Mouse (Mus musculus) bone marrow, adult 2 months (tissue): ENCODE results near the gene Loxl3. TPM values are rescaled to one million over a fixed set of nuclear protein-coding genes. Genes with fewer than 3 reads are reported as not detected.

ENCODE experiments used
- H3K27ac ChIP-seq: fragments of 200-500 bp; 2 replicates; pipeline ENCODE4 v1.5.1; 2012; ENCODE audit warnings: low read depth, mild to moderate bottlenecking, control low read depth, inconsistent platforms, low read length; ENCODE audit not compliant: control insufficient read depth, poor library complexity, insufficient read depth
- H3K4me1 ChIP-seq: fragments of 200-500 bp; 2 replicates; pipeline ENCODE4 v1.6.1; 2011; ENCODE audit warnings: low read length; ENCODE audit not compliant: control insufficient read depth, insufficient read depth
- H3K4me3 ChIP-seq: fragments of 200-500 bp; replicated peaks from 2 replicates; pipeline ENCODE3; 2011; ENCODE audit warnings: mild to moderate bottlenecking, low read depth, low read length, control low read depth; ENCODE audit not compliant: control insufficient read depth
- CTCF ChIP-seq: fragments of 200-500 bp; IDR thresholded peaks from 2 replicates; pipeline ENCODE4 v1.5.1; 2011; ENCODE audit warnings: low read length, control low read depth; ENCODE audit not compliant: control insufficient read depth, insufficient read depth
- POLR2A ChIP-seq: fragments of 200-500 bp; IDR thresholded peaks from 2 replicates; pipeline ENCODE4 v1.6.1; 2011; ENCODE audit warnings: low read depth, mild to moderate bottlenecking, control low read depth, low read length, borderline replicate concordance; ENCODE audit not compliant: control insufficient read depth
- WGBS: fragments of 180-500 bp; shearing (Covaris S2); methylation state at CpG from one replicate; pipeline ENCODE4 v1.1.7; 2018; 5-methylcytosine and 5-hydroxymethylcytosine counted together
- polyA plus RNA-seq: library from polyadenylated mRNA; stranded (reverse); fragments of >200 nt; gene quantifications from 2 replicates; pipeline ENCODE4 v1.2.4, GENCODE M21; 2011; ENCODE audit warnings: low replicate concordance; ENCODE audit not compliant: missing spikeins, insufficient read depth, insufficient read length

Loxl3 gene
- polyA plus RNA-seq, 1 experiment = 13.3 TPM

- WGBS = 20% methylated on average over 47 of the region's 47 CpGs
- no peak for TF ChIP-seq POLR2A
- TF ChIP-seq CTCF = no peak
- H3K4me3 ChIP-seq = peak overlapping the region; percentile 41
- H3K27ac ChIP-seq = no peak overlapping the region; the same call in 1 of the 2 replicates
- H3K4me1 ChIP-seq = no peaks in the 10 kb centered on the region
These were observed 53.4 kb downstream of the Loxl3 start for GRCm38 (mm10) chr6:83087205-83087925.

GRCm38 (mm10) chr6:83087926-83088260 is 53.9 kb downstream of the Loxl3 start:
- H3K4me3 ChIP-seq = no peak overlapping the region
- WGBS = 52% methylated on average over 9 of the region's 9 CpGs

GRCm38 (mm10) chr6:83092416-83093127 is 58.6 kb downstream of the Loxl3 start:
- no peak overlapping the region for H3K27ac ChIP-seq
- no peak for TF ChIP-seq POLR2A
- no peak for TF ChIP-seq CTCF
- H3K4me3 ChIP-seq = no peak overlapping the region
- WGBS = 10% methylated on average over 6 of the region's 6 CpGs
- peaks cover 1% of the 10 kb centered on the region; the same call in 1 of the 2 replicates for H3K4me1 ChIP-seq

More at GRCm38 (mm10) chr6:83087926-83088260, 53.9 kb downstream of the Loxl3 start:
- no peaks in the 10 kb centered on the region; the same call in 1 of the 2 replicates for H3K4me1 ChIP-seq
- no peak overlapping the region; the same call in 1 of the 2 replicates for H3K27ac ChIP-seq
- TF ChIP-seq CTCF (no peak), POLR2A (no peak)

GRCm38 (mm10) chr6:83095968-83096367 is 62.0 kb downstream of the Loxl3 start:
- no peak for TF ChIP-seq CTCF
- TF ChIP-seq POLR2A = no peak
- 51% methylated on average over 6 of the region's 6 CpGs for WGBS
- H3K4me1 ChIP-seq = peaks cover 1% of the 10 kb centered on the region; the same call in 1 of the 2 replicates
- no peak overlapping the region for H3K4me3 ChIP-seq
- no peak overlapping the region for H3K27ac ChIP-seq

GRCm38 (mm10) chr6:83098411-83098810 is 64.4 kb downstream of the Loxl3 start:
- WGBS = 80% methylated on average over 2 of the region's 2 CpGs

GRCm38 (mm10) chr6:83101316-83101687 is 67.3 kb downstream of the Loxl3 start, which contains the start of the genes Ccdc142 and Gm42688:
TSS of gene Ccdc142 (plus strand) at chr6:83101601.
TSS of gene Gm42688 (plus strand) at chr6:83101617.
- WGBS = under 1% methylated on average over 25 of the region's 25 CpGs
- Histone ChIP-seq H3K4me1 (no peaks in the 10 kb centered on the region; the same call in 1 of the 2 replicates), H3K27ac (peak within 1 kb of the TSS; percentile 79), H3K4me3 (peak within 1 kb of the TSS; percentile 87)
- TF ChIP-seq CTCF (peak; percentile 72), POLR2A (peak; percentile 52; the same call in 1 of the 2 replicates)

More at GRCm38 (mm10) chr6:83098411-83098810, 64.4 kb downstream of the Loxl3 start:
- Histone ChIP-seq H3K4me1 (peaks cover 1% of the 10 kb centered on the region; the same call in 1 of the 2 replicates), H3K27ac (no peak overlapping the region), H3K4me3 (no peak overlapping the region)
- TF ChIP-seq POLR2A (no peak), CTCF (no peak)

GRCm38 (mm10) chr6:83101688-83102556 is 67.9 kb downstream of the Loxl3 start:
- TF ChIP-seq CTCF (peak; percentile 45; the same call in 1 of the 2 replicates), POLR2A (peak; percentile 49; the same call in 1 of the 2 replicates)
- peak overlapping the region; percentile 87 for H3K4me3 ChIP-seq
- under 1% methylated on average over 74 of the region's 74 CpGs for WGBS
- peak overlapping the region; percentile 79 for H3K27ac ChIP-seq
- no peaks in the 10 kb centered on the region; the same call in 1 of the 2 replicates for H3K4me1 ChIP-seq

Other genes with a start within 250 kb of the Loxl3 start
- gene Sema4f, start 94.4 kb upstream of the Loxl3 start, polyA plus RNA-seq = 0.65 and 3.2 TPM in 2 replicates
- 3.6 and 10.3 TPM in 2 replicates for gene M1ap, start 87.3 kb upstream of the Loxl3 start, polyA plus RNA-seq
- gene Dok1, start 702 bp upstream of the Loxl3 start, polyA plus RNA-seq = 26.6 and 39.6 TPM in 2 replicates
- 142 and 337 TPM in 2 replicates for gene Aup1, start 20.3 kb downstream of the Loxl3 start, polyA plus RNA-seq
- 115 and 145 TPM in 2 replicates for gene Htra2, start 21.1 kb downstream of the Loxl3 start, polyA plus RNA-seq
- gene Dqx1, start 23.7 kb downstream of the Loxl3 start, polyA plus RNA-seq = 5.3 and 13.5 TPM in 2 replicates
- not detected in 2 replicates for gene Tlx2, start 36.1 kb downstream of the Loxl3 start, polyA plus RNA-seq
- gene Pcgf1, start 43.7 kb downstream of the Loxl3 start, polyA plus RNA-seq = 32.0 and 40.8 TPM in 2 replicates
- not detected in 2 replicates for gene Lbx2, start 52.2 kb downstream of the Loxl3 start, polyA plus RNA-seq
- gene Ccdc142, start 67.4 kb downstream of the Loxl3 start, polyA plus RNA-seq = 1.1 and 2.5 TPM in 2 replicates
- 4.2 and 7.7 TPM in 2 replicates for gene Gm42688, start 67.4 kb downstream of the Loxl3 start, polyA plus RNA-seq
- gene Mrpl53, start 74.9 kb downstream of the Loxl3 start, polyA plus RNA-seq = 20.2 and 49.7 TPM in 2 replicates
- 20.6 and 29.6 TPM in 2 replicates for gene Mogs, start 81.3 kb downstream of the Loxl3 start, polyA plus RNA-seq
- 30.0 and 41.2 TPM in 2 replicates for gene Wbp1, start 87.4 kb downstream of the Loxl3 start, polyA plus RNA-seq
- 6.6 and 16.6 TPM in 2 replicates for gene Ino80b, start 91.3 kb downstream of the Loxl3 start, polyA plus RNA-seq
- 1.3 and 1.6 TPM in 2 replicates for gene Rtkn, start 101.3 kb downstream of the Loxl3 start, polyA plus RNA-seq
- gene Wdr54, start 122.2 kb downstream of the Loxl3 start, polyA plus RNA-seq = not detected in 2 replicates
- gene 1700003E16Rik, start 122.2 kb downstream of the Loxl3 start, polyA plus RNA-seq = not detected in 2 replicates
- gene Dctn1, start 131.7 kb downstream of the Loxl3 start, polyA plus RNA-seq = 31.5 and 76.8 TPM in 2 replicates
- 1.1 TPM in 1 of 2 replicates, not detected in the other for gene Slc4a5, start 185.7 kb downstream of the Loxl3 start, polyA plus RNA-seq